Mouse (Mus musculus) stomach, postnatal 0 days (tissue): ENCODE results near the gene Lrch4. TPM values are rescaled to one million over a fixed set of nuclear protein-coding genes. Genes with fewer than 3 reads are reported as not detected.

Experiments used
- ATAC-seq: fragments of 200-750 bp; cut with Nextera tagmentation; 2 replicates; pipeline ENCODE4 v1.8.0; 2017; ENCODE audit not compliant: low FRiP score, low TSS enrichment
- DNase-seq: peaks from one replicate; pipeline ENCODE4 v3.0.0-alpha.2; 2016; ENCODE audit warnings: low spot score
- H3K27ac ChIP-seq: fragments of 300-500 bp; sonication (generic); replicated peaks from 2 replicates; pipeline ENCODE4 v1.5.1; 2014; ENCODE audit warnings: mild to moderate bottlenecking, control low read depth
- H3K27me3 ChIP-seq: fragments of 300-500 bp; sonication (generic); 2 replicates; pipeline ENCODE4 v1.6.1; 2014; ENCODE audit warnings: low read length; ENCODE audit not compliant: control insufficient read depth, insufficient read depth
- H3K36me3 ChIP-seq: fragments of 300-500 bp; sonication (generic); 2 replicates; pipeline ENCODE4 v1.6.1; 2014; ENCODE audit warnings: low read length, mixed read lengths; ENCODE audit not compliant: control insufficient read depth, insufficient read depth
- H3K4me1 ChIP-seq: fragments of 300-500 bp; sonication (generic); replicated peaks from 2 replicates; pipeline ENCODE4 v1.6.1; 2014; ENCODE audit warnings: antibody characterized with exemption; ENCODE audit not compliant: control insufficient read depth, insufficient read depth
- H3K4me2 ChIP-seq: fragments of 300-500 bp; sonication (generic); replicated peaks from 2 replicates; pipeline ENCODE4 v1.6.1; 2014; ENCODE audit warnings: low read depth, mild to moderate bottlenecking, control low read depth, moderate library complexity
- H3K4me3 ChIP-seq: fragments of 300-500 bp; sonication (generic); 2 replicates; pipeline ENCODE4 v1.5.1; 2014; ENCODE audit warnings: low read depth, low read length, control low read depth
- H3K9ac ChIP-seq: fragments of 300-500 bp; sonication (generic); 2 replicates; pipeline ENCODE4 v1.6.1; 2014; ENCODE audit warnings: mild to moderate bottlenecking, low read length, control low read depth, mixed read lengths
- H3K9me3 ChIP-seq: fragments of 300-500 bp; sonication (generic); 2 replicates; pipeline ENCODE4 v1.6.1; 2016; ENCODE audit warnings: low read length; ENCODE audit not compliant: control insufficient read depth
- CTCF ChIP-seq: IDR thresholded peaks from 2 replicates; pipeline ENCODE4 v1.5.1; 2016; ENCODE audit warnings: antibody characterized with exemption, low read depth, mild to moderate bottlenecking, moderate library complexity
- EP300 ChIP-seq: optimal IDR thresholded peaks from 2 replicates; pipeline ENCODE3; 2016; ENCODE audit warnings: antibody characterized with exemption
- WGBS: fragments of 180-500 bp; shearing (Covaris S2); extraction: QIAGEN DNeasy Blood & Tissue Kit; methylation state at CpG from one replicate; pipeline ENCODE4 v1.1.7; 2014; 5-methylcytosine and 5-hydroxymethylcytosine counted together
- polyA plus RNA-seq: library from polyadenylated mRNA; unstranded; fragments of >200 nt; fragmentation: Nextera tagmentation; extraction: Ambion mirVana; gene quantifications from 2 replicates; pipeline ENCODE4 v1.2.1, GENCODE M21; 2015

Gene Lrch4
- polyA plus RNA-seq, 1 experiment from 2014 or later: 22.5 TPM

GRCm38 (mm10) chr5:137689974-137690373, 61.1 kb downstream of the Lrch4 start:
- H3K9me3 ChIP-seq: no peaks in the 10 kb centered on the region
- ATAC-seq (no peak), DNase-seq (no peak)
- no peak overlapping the region for H3K4me2 ChIP-seq
- no peaks in the 10 kb centered on the region for H3K27me3 ChIP-seq
- H3K4me3 ChIP-seq: no peak overlapping the region
- no peak overlapping the region for H3K27ac ChIP-seq
- TF ChIP-seq CTCF: no peak
- no peak for TF ChIP-seq EP300
- WGBS: 75% methylated on average over 3 of the region's 3 CpGs
- no peak overlapping the region for H3K9ac ChIP-seq
- no peaks in the 10 kb centered on the region for H3K4me1 ChIP-seq
- no peaks in the 10 kb centered on the region for H3K36me3 ChIP-seq

DNA sequence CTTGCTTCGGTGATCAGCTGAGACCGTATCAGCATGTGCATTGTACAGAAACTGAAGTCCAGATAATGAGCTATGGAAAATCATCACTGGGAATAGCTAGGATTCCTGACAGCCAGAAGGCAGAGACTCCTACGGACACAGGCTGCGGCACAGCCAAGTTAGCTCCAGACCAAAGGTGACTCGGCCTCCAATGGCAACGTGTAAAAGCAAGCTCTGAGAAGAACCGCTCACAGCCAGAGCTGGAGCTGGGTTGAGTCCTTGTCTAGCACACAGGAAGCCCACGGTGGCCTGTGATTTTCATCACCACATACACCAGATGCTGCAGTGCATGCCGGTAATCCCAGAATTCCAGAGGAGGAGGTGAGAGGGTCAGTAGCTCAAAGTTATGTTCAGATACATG, 61.6 kb downstream of the Lrch4 start:
- ATAC-seq: no peak
- 54% methylated on average over 9 of the region's 9 CpGs for WGBS
- no peaks in the 10 kb centered on the region for H3K4me1 ChIP-seq

More for the DNA sequence above, 61.6 kb downstream of the Lrch4 start:
- Histone ChIP-seq H3K4me2 (no peak overlapping the region), H3K4me3 (no peak overlapping the region), H3K9me3 (no peaks in the 10 kb centered on the region), H3K27ac (no peak overlapping the region), H3K27me3 (no peaks in the 10 kb centered on the region), H3K36me3 (no peaks in the 10 kb centered on the region), H3K9ac (no peak overlapping the region)
- DNase-seq: no peak
- TF ChIP-seq EP300 (no peak), CTCF (no peak)

Other genes with a start within 250 kb of the Lrch4 start
- gene Zan, start 152.1 kb upstream of the Lrch4 start, polyA plus RNA-seq: 0.79 and 0.96 TPM in 2 replicates
- 37.9 and 39.9 TPM in 2 replicates for gene Pop7, start 126.6 kb upstream of the Lrch4 start, polyA plus RNA-seq
- 5.2 and 6.0 TPM in 2 replicates for gene Gigyf1, start 110.6 kb upstream of the Lrch4 start, polyA plus RNA-seq
- gene Epo, start 95.9 kb upstream of the Lrch4 start, polyA plus RNA-seq: not detected in 2 replicates
- gene Gnb2, start 95.6 kb upstream of the Lrch4 start, polyA plus RNA-seq: 345 and 374 TPM in 2 replicates
- 2.3 and 2.7 TPM in 2 replicates for gene Actl6b, start 75.6 kb upstream of the Lrch4 start, polyA plus RNA-seq
- gene Tfr2, start 59.3 kb upstream of the Lrch4 start, polyA plus RNA-seq: 1.2 and 1.3 TPM in 2 replicates
- 30.8 and 34.3 TPM in 2 replicates for gene Mospd3, start 28.1 kb upstream of the Lrch4 start, polyA plus RNA-seq
- gene Pcolce, start 15.3 kb upstream of the Lrch4 start, polyA plus RNA-seq: 77.3 and 85.9 TPM in 2 replicates
- gene Fbxo24, start 119 bp upstream of the Lrch4 start, polyA plus RNA-seq: 0.11 and 0.16 TPM in 2 replicates
- gene Gm20605, start 54 bp downstream of the Lrch4 start, polyA plus RNA-seq: 2.4 and 3.4 TPM in 2 replicates
- gene Sap25, start 12.2 kb downstream of the Lrch4 start, polyA plus RNA-seq: 3.7 and 4.1 TPM in 2 replicates
- gene Irs3, start 16.6 kb downstream of the Lrch4 start, polyA plus RNA-seq: 0.07 and 0.15 TPM in 2 replicates
- gene Agfg2, start 55.6 kb downstream of the Lrch4 start, polyA plus RNA-seq: 10.4 and 12.4 TPM in 2 replicates
- 1.0 TPM in 2 replicates for gene Nyap1, start 112.5 kb downstream of the Lrch4 start, polyA plus RNA-seq
- gene Tsc22d4, start 116.6 kb downstream of the Lrch4 start, polyA plus RNA-seq: 100 and 110 TPM in 2 replicates
- 16.8 and 17.2 TPM in 2 replicates for gene Ppp1r35, start 149.7 kb downstream of the Lrch4 start, polyA plus RNA-seq
- gene Mepce, start 158.5 kb downstream of the Lrch4 start, polyA plus RNA-seq: 5.8 and 6.8 TPM in 2 replicates
- 2.6 and 2.7 TPM in 2 replicates for gene Zcwpw1, start 158.7 kb downstream of the Lrch4 start, polyA plus RNA-seq
- gene Pilra, start 207.2 kb downstream of the Lrch4 start, polyA plus RNA-seq: 0.64 and 1.4 TPM in 2 replicates
- gene Pilrb1, start 229.0 kb downstream of the Lrch4 start, polyA plus RNA-seq: 0.33 and 0.40 TPM in 2 replicates
- 0.49 and 0.88 TPM in 2 replicates for gene Pilrb2, start 242.7 kb downstream of the Lrch4 start, polyA plus RNA-seq